Mouse (Mus musculus) subcutaneous adipose tissue, adult 2 months (tissue): ENCODE data around the gene Sorcs2. TPM values are rescaled to one million over a fixed set of nuclear protein-coding genes. Genes with fewer than 3 reads are reported as not detected.

Experiments
- polyA plus RNA-seq: library from polyadenylated mRNA; depleted of rRNA; stranded (reverse); fragments of >200 nt; gene quantifications from 2 replicates; pipeline ENCODE4 v1.2.3, GENCODE M21; 2012; ENCODE audit warnings: low replicate concordance; rRNA removed

Sorcs2 gene
- polyA plus RNA-seq, result 4.9 and 37.2 TPM in 2 replicates

DNA sequence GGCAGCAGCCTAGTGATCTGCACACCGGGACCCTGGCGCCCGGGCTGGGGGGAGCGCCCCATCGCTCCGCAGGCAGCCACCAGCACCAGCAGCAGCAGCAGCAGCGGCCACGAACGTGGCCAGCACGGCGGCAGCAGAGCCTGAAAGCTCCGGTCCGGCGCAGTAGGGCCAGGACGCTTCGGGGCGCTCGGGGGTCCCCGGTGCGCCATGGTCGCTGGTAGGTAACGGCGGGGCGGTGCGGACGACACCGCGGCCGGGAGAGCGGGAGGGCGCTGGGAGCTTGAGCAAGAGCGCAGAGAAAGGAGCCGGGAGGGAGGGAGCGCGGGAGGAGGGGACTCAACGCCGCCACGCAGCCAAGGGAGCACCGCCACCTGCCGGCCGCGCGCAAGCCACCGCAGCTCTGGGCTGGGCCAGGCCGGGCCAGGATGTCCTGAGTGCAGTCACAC lies at the start of gene Sorcs2:
Gene Sorcs2, minus strand, starts transcription at position 303 of the 446 bp plus-strand sequence.

DNA sequence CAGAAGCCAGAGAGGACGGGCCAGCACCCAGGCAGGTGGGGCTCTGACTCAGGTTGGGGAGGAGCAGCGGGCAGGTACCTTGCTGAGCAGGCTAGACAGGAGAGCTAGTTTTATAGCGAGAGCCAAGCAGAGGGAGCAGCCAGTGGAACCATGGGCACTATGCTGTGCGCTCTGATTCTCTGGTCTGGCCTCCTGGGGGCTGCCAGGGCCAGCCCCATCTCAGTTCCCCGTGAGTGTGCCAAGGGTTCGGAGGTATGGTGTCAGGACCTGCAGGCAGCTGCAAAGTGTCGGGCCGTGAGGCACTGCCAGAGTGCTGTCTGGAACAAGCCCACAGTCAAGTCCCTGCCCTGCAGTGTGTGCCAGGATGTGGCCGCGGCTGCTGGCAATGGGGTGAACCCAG lies 194.0 kb downstream of the Sorcs2 start, which contains the start of gene Psapl1:
Gene Psapl1, plus strand, starts transcription at position 106 of the 400 bp plus-strand sequence.

Other genes with a start within 250 kb of the Sorcs2 start
- 0.19 TPM in 1 of 2 replicates, not detected in the other for gene Psapl1, start 194.1 kb downstream of the Sorcs2 start, polyA plus RNA-seq
- gene Grpel1, start 66.9 kb upstream of the Sorcs2 start, polyA plus RNA-seq, result 20.2 and 31.3 TPM in 2 replicates
- 12.7 and 16.4 TPM in 2 replicates for gene Tada2b, start 86.1 kb upstream of the Sorcs2 start, polyA plus RNA-seq
- 0.08 and 0.11 TPM in 2 replicates for gene Ccdc96, start 86.4 kb upstream of the Sorcs2 start, polyA plus RNA-seq
- 20.4 and 35.3 TPM in 2 replicates for gene Tbc1d14, start 195.1 kb upstream of the Sorcs2 start, polyA plus RNA-seq